Mouse (Mus musculus) forebrain, embryonic 12.5 days (tissue): Measurements from ENCODE around the gene 4933427I04Rik. TPM values are rescaled to one million over a fixed set of nuclear protein-coding genes. Genes with fewer than 3 reads are reported as not detected.

Experiments
- ATAC-seq: fragments of 200-750 bp; cut with Nextera tagmentation; 2 replicates; pipeline ENCODE4 v1.8.0; 2017; ENCODE audit warnings: moderate TSS enrichment; ENCODE audit not compliant: low FRiP score
- H3K27ac ChIP-seq: fragments of 300-500 bp; sonication (generic); 2 replicates; pipeline ENCODE4 v1.5.1; 2016; ENCODE audit warnings: mild to moderate bottlenecking
- H3K27me3 ChIP-seq: fragments of 300-500 bp; sonication (generic); 2 replicates; pipeline ENCODE4 v1.6.1; 2016; ENCODE audit warnings: mild to moderate bottlenecking
- H3K36me3 ChIP-seq: fragments of 300-500 bp; sonication (generic); replicated peaks from 2 replicates; pipeline ENCODE4 v1.6.1; 2016; ENCODE audit warnings: mild to moderate bottlenecking
- H3K4me1 ChIP-seq: fragments of 300-500 bp; sonication (generic); 2 replicates; pipeline ENCODE4 v1.6.1; 2016
- H3K4me2 ChIP-seq: fragments of 300-500 bp; sonication (generic); 2 replicates; pipeline ENCODE4 v1.6.1; 2016; ENCODE audit warnings: mild to moderate bottlenecking, moderate library complexity
- H3K4me3 ChIP-seq: fragments of 300-500 bp; sonication (generic); replicated peaks from 2 replicates; pipeline ENCODE4 v1.5.1; 2016; ENCODE audit warnings: mild to moderate bottlenecking
- H3K9ac ChIP-seq: fragments of 300-500 bp; sonication (generic); 2 replicates; pipeline ENCODE4 v1.6.1; 2016; ENCODE audit warnings: mild to moderate bottlenecking
- H3K9me3 ChIP-seq: fragments of 300-500 bp; sonication (generic); 2 replicates; pipeline ENCODE4 v1.6.1; 2016
- WGBS: fragments of 180-500 bp; shearing (Covaris S2); methylation state at CpG from one replicate; pipeline ENCODE4 v1.1.7; 2016; 5-methylcytosine and 5-hydroxymethylcytosine counted together
- polyA plus RNA-seq: library from polyadenylated mRNA; unstranded; fragments of >200 nt; fragmentation: Nextera tagmentation; extraction: Ambion mirVana; gene quantifications from 2 replicates; pipeline ENCODE4 v1.2.1, GENCODE M21; 2016

Gene 4933427I04Rik
- polyA plus RNA-seq = 0.09 TPM in 1 of 2 replicates, not detected in the other

- Histone ChIP-seq H3K9ac (no peak within 1 kb of the TSS), H3K4me1 (no peaks in the 10 kb centered on the region), H3K4me2 (no peak within 1 kb of the TSS), H3K4me3 (no peak within 1 kb of the TSS), H3K9me3 (no peaks in the 10 kb centered on the region), H3K36me3 (no peaks in the 10 kb centered on the region), H3K27ac (no peak within 1 kb of the TSS), H3K27me3 (no peaks in the 10 kb centered on the region)
- no peak for ATAC-seq
- WGBS = 81% methylated on average over 3 of the region's 3 CpGs
These were observed at the start of gene 4933427I04Rik for GRCm38 (mm10) chr4:123859379-123859778. 4933427I04Rik (plus strand) TSS chr4:123859679.

- 0 out of 2 replicates have a peak, but pooled peaks cover 5% of the 10 kb centered on the region for H3K4me1 ChIP-seq
- no peak for ATAC-seq
- 87% methylated on average over 12 of the region's 12 CpGs for WGBS
- no peak overlapping the region for H3K4me2 ChIP-seq
- H3K9ac ChIP-seq = no peak overlapping the region
- no peaks in the 10 kb centered on the region for H3K36me3 ChIP-seq
- H3K9me3 ChIP-seq = no peaks in the 10 kb centered on the region
- no peak overlapping the region for H3K4me3 ChIP-seq
- no peak overlapping the region for H3K27ac ChIP-seq
- no peaks in the 10 kb centered on the region for H3K27me3 ChIP-seq
These were observed 48.8 kb upstream of the 4933427I04Rik start for GRCm38 (mm10) chr4:123810475-123811295.

- no peaks in the 10 kb centered on the region for H3K36me3 ChIP-seq
- no peaks in the 10 kb centered on the region for H3K27me3 ChIP-seq
- no peak overlapping the region for H3K9ac ChIP-seq
- no peak overlapping the region for H3K4me2 ChIP-seq
- no peak overlapping the region for H3K27ac ChIP-seq
- H3K4me3 ChIP-seq = no peak overlapping the region
- H3K9me3 ChIP-seq = no peaks in the 10 kb centered on the region
- 0 out of 2 replicates have a peak, but pooled peaks cover 5% of the 10 kb centered on the region for H3K4me1 ChIP-seq
- ATAC-seq = no peak
- WGBS = 79% methylated on average over 3 of the region's 3 CpGs
These were observed 47.0 kb upstream of the 4933427I04Rik start for GRCm38 (mm10) chr4:123812525-123812924.

- no peak for ATAC-seq
- 75% methylated on average over 7 of the region's 7 CpGs for WGBS
- no peaks in the 10 kb centered on the region for H3K9me3 ChIP-seq
These were observed 45.4 kb upstream of the 4933427I04Rik start for GRCm38 (mm10) chr4:123814030-123814501.

GRCm38 (mm10) chr4:123819093-123819610 is 40.3 kb upstream of the 4933427I04Rik start:
- H3K4me2 ChIP-seq = no peak overlapping the region
- ATAC-seq = no peak
- no peaks in the 10 kb centered on the region for H3K36me3 ChIP-seq
- no peak overlapping the region for H3K9ac ChIP-seq
- 30% methylated on average over 4 of the region's 4 CpGs for WGBS
- H3K4me3 ChIP-seq = no peak overlapping the region
- H3K27ac ChIP-seq = no peak overlapping the region
- 0 out of 2 replicates have a peak, but pooled peaks cover 7% of the 10 kb centered on the region for H3K4me1 ChIP-seq
- no peaks in the 10 kb centered on the region for H3K27me3 ChIP-seq
- H3K9me3 ChIP-seq = no peaks in the 10 kb centered on the region

More at GRCm38 (mm10) chr4:123814030-123814501, 45.4 kb upstream of the 4933427I04Rik start:
- Histone ChIP-seq H3K27ac (no peak overlapping the region), H3K4me2 (no peak overlapping the region), H3K27me3 (no peaks in the 10 kb centered on the region), H3K4me3 (no peak overlapping the region), H3K36me3 (no peaks in the 10 kb centered on the region), H3K4me1 (0 out of 2 replicates have a peak, but pooled peaks cover 6% of the 10 kb centered on the region), H3K9ac (no peak overlapping the region)

GRCm38 (mm10) chr4:123842126-123842525 is 17.4 kb upstream of the 4933427I04Rik start:
- H3K27ac ChIP-seq = no peak overlapping the region
- no peaks in the 10 kb centered on the region for H3K9me3 ChIP-seq
- H3K4me3 ChIP-seq = no peak overlapping the region
- no peak overlapping the region for H3K4me2 ChIP-seq
- H3K27me3 ChIP-seq = no peaks in the 10 kb centered on the region
- H3K36me3 ChIP-seq = no peaks in the 10 kb centered on the region
- WGBS = 88% methylated on average over 8 of the region's 8 CpGs
- H3K9ac ChIP-seq = no peak overlapping the region
- H3K4me1 ChIP-seq = no peaks in the 10 kb centered on the region
- ATAC-seq = no peak

GRCm38 (mm10) chr4:123856888-123857287 is 2.6 kb upstream of the 4933427I04Rik start:
- H3K36me3 ChIP-seq = no peaks in the 10 kb centered on the region
- H3K4me3 ChIP-seq = no peak overlapping the region
- WGBS = 66% methylated on average over 4 of the region's 4 CpGs
- H3K27me3 ChIP-seq = no peaks in the 10 kb centered on the region
- no peak overlapping the region for H3K9ac ChIP-seq
- no peak for ATAC-seq
- H3K9me3 ChIP-seq = no peaks in the 10 kb centered on the region
- no peak overlapping the region for H3K4me2 ChIP-seq
- no peak overlapping the region for H3K27ac ChIP-seq
- H3K4me1 ChIP-seq = no peaks in the 10 kb centered on the region

- Histone ChIP-seq H3K36me3 (no peaks in the 10 kb centered on the region), H3K4me2 (no peak overlapping the region), H3K4me1 (no peaks in the 10 kb centered on the region), H3K9ac (no peak overlapping the region), H3K9me3 (no peaks in the 10 kb centered on the region), H3K27me3 (no peaks in the 10 kb centered on the region), H3K4me3 (no peak overlapping the region), H3K27ac (no peak overlapping the region)
- ATAC-seq = no peak
- 92% methylated on average over 7 of the region's 7 CpGs for WGBS
These were observed 1.4 kb upstream of the 4933427I04Rik start for GRCm38 (mm10) chr4:123858090-123858489.

- Histone ChIP-seq H3K9me3 (no peaks in the 10 kb centered on the region), H3K27ac (no peak overlapping the region), H3K36me3 (no peaks in the 10 kb centered on the region), H3K4me2 (no peak overlapping the region), H3K27me3 (no peaks in the 10 kb centered on the region), H3K4me3 (no peak overlapping the region), H3K4me1 (no peaks in the 10 kb centered on the region), H3K9ac (no peak overlapping the region)
- ATAC-seq = no peak
- 68% methylated on average over 2 of the region's 2 CpGs for WGBS
These were observed 324 bp downstream of the 4933427I04Rik start for GRCm38 (mm10) chr4:123859803-123860202.

- Histone ChIP-seq H3K4me1 (no peaks in the 10 kb centered on the region), H3K27me3 (no peaks in the 10 kb centered on the region), H3K36me3 (no peaks in the 10 kb centered on the region), H3K4me3 (no peak overlapping the region), H3K9ac (no peak overlapping the region), H3K9me3 (no peaks in the 10 kb centered on the region), H3K4me2 (no peak overlapping the region), H3K27ac (no peak overlapping the region)
- WGBS = 82% methylated on average over 5 of the region's 5 CpGs
- no peak for ATAC-seq
These were observed 1.1 kb downstream of the 4933427I04Rik start for GRCm38 (mm10) chr4:123860621-123861020.

- no peaks in the 10 kb centered on the region for H3K36me3 ChIP-seq
- no peak overlapping the region for H3K4me3 ChIP-seq
- H3K9ac ChIP-seq = no peak overlapping the region
- no peak for ATAC-seq
- H3K9me3 ChIP-seq = no peaks in the 10 kb centered on the region
- WGBS = 92% methylated on average over 5 of the region's 5 CpGs
- no peaks in the 10 kb centered on the region for H3K4me1 ChIP-seq
- no peaks in the 10 kb centered on the region for H3K27me3 ChIP-seq
- H3K27ac ChIP-seq = no peak overlapping the region
- no peak overlapping the region for H3K4me2 ChIP-seq
These were observed 34.2 kb downstream of the 4933427I04Rik start for GRCm38 (mm10) chr4:123893726-123894125.

- H3K36me3 ChIP-seq = no peaks in the 10 kb centered on the region
- no peaks in the 10 kb centered on the region for H3K9me3 ChIP-seq
- H3K4me2 ChIP-seq = no peak overlapping the region
- no peaks in the 10 kb centered on the region for H3K4me1 ChIP-seq
- no peak overlapping the region for H3K9ac ChIP-seq
- no peak for ATAC-seq
- no peak overlapping the region for H3K4me3 ChIP-seq
- no peak overlapping the region for H3K27ac ChIP-seq
- WGBS = 86% methylated on average over 4 of the region's 4 CpGs
- no peaks in the 10 kb centered on the region for H3K27me3 ChIP-seq
These were observed 34.8 kb downstream of the 4933427I04Rik start for GRCm38 (mm10) chr4:123894295-123894694.
